Mouse (Mus musculus) spleen, postnatal 10 days (tissue): ENCODE data around the gene Pbx1.

Experiments used
- DNase-seq, 2 experiments: peaks; one replicate each; pipeline ENCODE4 v3.0.0; 2021 to 2022; ENCODE audit warnings: low spot score in 2 of 2

Gene Pbx1

DNA sequence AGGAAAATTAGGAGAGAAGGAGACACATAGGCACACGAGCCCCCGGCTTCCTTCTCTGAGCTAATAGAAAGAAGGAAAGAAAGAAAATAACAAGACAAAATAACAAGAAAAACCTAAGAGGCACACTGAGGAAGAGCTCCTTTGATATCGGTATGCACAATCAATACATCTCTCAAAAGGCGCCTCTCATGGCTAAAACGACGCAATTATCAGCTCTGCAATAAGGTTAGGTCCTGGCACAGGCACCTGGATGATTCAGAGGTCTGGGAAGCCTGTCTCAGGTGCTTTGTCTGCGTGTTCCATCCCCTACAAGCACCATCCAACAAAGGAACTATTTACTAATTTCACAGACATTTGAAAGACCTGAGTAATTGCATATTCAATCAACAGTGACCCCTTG, 5.8 kb downstream of the Pbx1 start:
- DNase-seq = no peak

GRCm38 (mm10) chr1:168425017-168425705, 6.9 kb downstream of the Pbx1 start:
- DNase-seq = no peak

- DNase-seq = no peak
These were observed 8.6 kb downstream of the Pbx1 start for GRCm38 (mm10) chr1:168423389-168423930.

- no peak for DNase-seq
These were observed 13.2 kb downstream of the Pbx1 start for GRCm38 (mm10) chr1:168418903-168419302.

GRCm38 (mm10) chr1:168417626-168418025, 14.4 kb downstream of the Pbx1 start:
- no peak for DNase-seq

DNA sequence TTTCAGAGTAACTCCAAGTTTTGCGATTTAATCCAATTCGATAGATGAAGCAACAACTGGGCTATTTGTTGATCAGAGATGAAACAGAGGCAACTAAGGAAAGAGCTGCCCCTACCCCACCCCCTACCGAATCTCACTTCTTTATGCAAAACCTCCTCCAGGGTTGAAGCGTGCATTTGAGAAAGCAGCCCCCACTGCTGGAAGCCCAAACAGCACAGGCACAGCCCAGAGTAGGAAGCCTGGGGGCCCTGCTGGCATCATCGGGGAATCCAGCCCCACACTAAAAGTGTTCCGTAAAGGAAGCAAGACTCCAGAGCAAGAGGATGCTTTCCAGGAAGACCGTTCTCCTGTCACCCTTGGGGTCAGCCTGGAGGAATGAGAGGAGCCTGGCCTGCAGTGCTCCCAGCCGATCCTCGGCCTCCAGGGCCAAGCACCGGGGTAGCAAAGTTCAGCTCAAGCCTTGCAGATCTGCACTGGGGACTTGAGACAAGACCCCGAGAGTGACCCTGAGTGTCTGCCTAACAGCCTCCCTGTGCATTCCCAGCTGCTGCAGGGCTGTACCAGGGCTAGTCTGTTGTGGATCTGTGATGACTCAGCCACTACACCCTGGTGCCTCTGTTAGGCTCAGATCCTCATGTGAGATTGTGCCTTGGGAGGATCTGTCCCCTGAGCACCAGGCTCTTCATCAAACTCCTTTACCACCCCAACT, 15.2 kb downstream of the Pbx1 start:
- no peak for DNase-seq

- DNase-seq = no peak
These were observed 21.5 kb downstream of the Pbx1 start for GRCm38 (mm10) chr1:168410611-168411010.

DNA sequence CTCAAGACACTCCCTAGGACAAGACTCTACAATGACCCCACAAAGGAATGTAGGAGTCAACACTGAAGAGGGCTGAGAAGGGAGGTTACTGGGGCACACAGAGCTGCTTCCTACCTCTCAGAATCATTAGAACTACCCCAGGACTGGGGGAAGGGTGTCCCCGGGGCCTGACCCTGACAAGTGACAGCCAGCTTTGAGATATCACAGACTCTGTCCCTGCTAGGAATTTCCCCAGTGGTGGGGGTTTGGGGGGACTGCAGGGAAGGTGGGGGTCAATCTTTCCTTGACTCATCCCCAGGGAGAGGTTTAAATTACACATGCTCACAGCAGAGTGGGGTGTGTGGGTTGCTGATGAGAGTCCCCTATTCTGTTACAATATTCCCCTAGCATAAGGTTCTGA, 22.0 kb downstream of the Pbx1 start:
- no peak for DNase-seq

- no peak for DNase-seq
These were observed 23.3 kb downstream of the Pbx1 start for GRCm38 (mm10) chr1:168408757-168409156.

GRCm38 (mm10) chr1:168407958-168408357, 24.1 kb downstream of the Pbx1 start:
- no peak for DNase-seq

- no peak for DNase-seq
These were observed 25.8 kb downstream of the Pbx1 start for GRCm38 (mm10) chr1:168406291-168406675.

DNA sequence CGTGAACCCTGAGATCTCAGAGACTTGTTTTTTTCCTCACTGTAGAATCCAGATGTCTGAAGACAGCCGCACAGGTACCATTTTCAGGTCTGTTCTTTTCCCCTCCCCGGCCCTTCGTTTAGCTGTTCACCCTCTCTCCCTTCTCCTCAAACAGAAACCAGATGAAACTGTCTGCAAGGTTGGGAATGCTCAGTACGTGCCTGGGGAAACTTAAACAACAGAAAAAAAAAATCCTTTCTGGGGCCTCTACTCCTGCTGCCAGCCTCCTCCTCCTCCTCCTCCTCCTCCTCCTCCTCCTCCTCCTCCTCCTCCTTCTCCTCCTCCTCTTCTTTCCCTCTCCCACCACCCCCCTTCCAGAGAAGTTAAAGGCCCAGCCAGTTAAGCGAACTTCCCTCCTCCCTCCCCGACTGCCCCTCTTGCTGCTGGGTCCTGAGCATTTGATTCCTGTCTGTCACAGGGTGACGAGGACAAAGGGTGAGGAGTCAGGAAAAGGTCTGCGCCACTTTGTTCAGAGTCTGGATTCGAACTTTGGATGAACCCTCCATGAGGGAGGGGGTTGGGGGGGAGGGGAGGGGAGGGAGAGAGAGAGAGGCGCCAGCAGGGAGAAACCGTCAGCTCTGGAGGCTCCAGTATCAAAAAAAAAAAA, 26.3 kb downstream of the Pbx1 start:
- no peak for DNase-seq

- DNase-seq = no peak
These were observed 28.5 kb downstream of the Pbx1 start for GRCm38 (mm10) chr1:168403529-168403928.

GRCm38 (mm10) chr1:168402683-168403082, 29.4 kb downstream of the Pbx1 start:
- DNase-seq = no peak

DNA sequence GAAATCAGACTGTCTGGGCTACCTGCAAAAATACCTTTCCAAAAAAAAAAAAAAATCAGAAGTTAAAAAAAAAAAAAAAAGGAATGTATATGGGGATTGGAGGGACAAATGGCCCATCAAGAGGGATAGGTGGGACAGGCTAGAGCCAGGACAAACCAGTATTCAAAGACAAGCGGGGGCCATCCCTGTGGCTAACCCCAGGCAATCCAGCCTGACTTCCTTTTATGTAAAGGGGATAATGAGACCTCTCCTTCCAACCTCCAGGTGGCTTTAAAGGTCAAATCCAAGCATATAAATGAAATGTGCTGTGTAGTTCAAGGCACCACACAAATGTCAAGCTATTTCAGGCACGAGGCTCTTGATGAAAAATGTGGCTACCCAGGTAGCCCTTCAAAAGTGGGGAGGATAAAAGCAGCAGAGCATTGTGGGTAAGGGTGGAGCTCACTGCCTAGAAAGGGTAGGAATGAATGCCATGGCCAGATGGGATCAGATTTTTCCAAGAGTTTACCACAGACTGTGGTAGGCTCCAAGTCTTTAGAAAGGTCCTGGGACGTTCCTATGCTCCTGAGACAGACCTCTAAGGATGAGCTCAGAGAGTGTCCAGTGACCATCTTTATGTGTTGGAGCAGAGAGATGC, 36.4 kb downstream of the Pbx1 start:
- DNase-seq = no peak

DNA sequence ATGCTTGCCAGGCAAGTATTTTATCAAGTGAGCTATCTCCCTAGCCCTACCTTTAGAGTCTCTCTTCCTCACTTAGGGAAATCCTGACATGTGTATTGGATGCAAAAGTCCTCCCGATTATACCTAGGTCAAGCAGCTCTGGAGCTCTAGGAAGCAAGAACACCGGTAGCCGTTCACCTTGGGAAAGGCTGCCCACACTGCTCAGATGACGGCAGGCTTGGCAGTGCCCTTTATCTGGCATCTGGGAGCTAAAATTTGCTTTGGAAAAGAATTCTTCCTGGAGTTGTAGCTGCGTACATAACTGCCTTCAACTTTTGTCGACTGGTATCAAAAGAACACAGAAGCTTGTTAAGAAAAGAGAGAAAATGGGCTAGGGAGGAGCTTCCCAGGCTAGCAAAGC, 37.5 kb downstream of the Pbx1 start:
- DNase-seq = no peak

GRCm38 (mm10) chr1:168393456-168393855, 38.6 kb downstream of the Pbx1 start:
- no peak for DNase-seq

GRCm38 (mm10) chr1:168392500-168392853, 39.6 kb downstream of the Pbx1 start:
- no peak for DNase-seq

- DNase-seq = no peak
These were observed 40.2 kb downstream of the Pbx1 start for GRCm38 (mm10) chr1:168391617-168392499.

DNA sequence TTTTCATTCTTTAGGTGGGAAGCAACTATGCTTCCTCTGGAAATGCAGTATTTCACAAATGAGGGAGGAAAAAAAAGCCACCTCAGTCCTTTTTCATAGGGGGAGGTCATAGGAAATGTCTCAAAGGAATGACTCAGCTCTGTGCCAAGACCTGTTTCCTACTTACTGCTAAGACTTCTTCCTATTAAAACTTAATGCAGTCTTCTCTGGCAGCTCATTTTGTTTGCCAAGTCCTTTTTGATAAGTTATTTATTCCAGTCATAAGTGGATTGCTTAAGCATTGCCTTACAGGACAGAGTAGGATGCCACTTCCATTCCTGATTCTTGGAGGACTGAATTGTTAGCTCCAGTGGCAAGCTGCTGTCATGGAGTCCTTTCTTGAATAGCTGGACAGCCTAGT, 41.3 kb downstream of the Pbx1 start:
- DNase-seq = no peak

DNA sequence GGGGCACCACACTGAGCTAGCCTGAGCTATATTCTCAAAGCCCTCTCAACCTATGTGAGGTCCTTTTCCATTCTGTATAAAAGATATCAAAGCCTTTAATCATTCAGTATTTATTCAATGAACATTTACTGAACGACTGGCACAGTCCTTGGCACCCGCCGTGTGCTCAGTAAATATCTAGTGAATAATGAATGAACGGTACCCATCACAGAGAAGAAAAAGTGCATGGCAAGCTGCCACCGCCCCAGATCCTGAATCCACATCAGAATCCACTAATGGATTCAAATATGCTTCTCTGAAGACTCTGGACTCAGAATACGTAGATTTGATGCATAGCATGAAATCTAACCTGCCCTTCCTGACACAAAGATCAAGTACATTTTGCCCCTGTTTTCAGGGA, 45.9 kb downstream of the Pbx1 start:
- DNase-seq = no peak
